Mouse (Mus musculus) liver (tissue): ENCODE data around the gene Trak2.
"Not testable (repeated sequence)": the region's sequence is repeated elsewhere in the genome, so short reads cannot be mapped to it uniquely, and the experiment has no call there.

Source experiments
- DNase-seq: peaks from one replicate; pipeline ENCODE4 v3.0.0-alpha.2; 2020; ENCODE audit warnings: mixed read lengths

The Trak2 gene

GRCm38 (mm10) chr1:58879291-58879690 lies 93.9 kb downstream of the Trak2 start:
- DNase-seq: not testable (repeated sequence)

- not testable (repeated sequence) for DNase-seq
These were observed 96.7 kb downstream of the Trak2 start for GRCm38 (mm10) chr1:58876500-58876899.

GRCm38 (mm10) chr1:58860586-58860985 lies 112.6 kb downstream of the Trak2 start:
- not testable (repeated sequence) for DNase-seq

DNA sequence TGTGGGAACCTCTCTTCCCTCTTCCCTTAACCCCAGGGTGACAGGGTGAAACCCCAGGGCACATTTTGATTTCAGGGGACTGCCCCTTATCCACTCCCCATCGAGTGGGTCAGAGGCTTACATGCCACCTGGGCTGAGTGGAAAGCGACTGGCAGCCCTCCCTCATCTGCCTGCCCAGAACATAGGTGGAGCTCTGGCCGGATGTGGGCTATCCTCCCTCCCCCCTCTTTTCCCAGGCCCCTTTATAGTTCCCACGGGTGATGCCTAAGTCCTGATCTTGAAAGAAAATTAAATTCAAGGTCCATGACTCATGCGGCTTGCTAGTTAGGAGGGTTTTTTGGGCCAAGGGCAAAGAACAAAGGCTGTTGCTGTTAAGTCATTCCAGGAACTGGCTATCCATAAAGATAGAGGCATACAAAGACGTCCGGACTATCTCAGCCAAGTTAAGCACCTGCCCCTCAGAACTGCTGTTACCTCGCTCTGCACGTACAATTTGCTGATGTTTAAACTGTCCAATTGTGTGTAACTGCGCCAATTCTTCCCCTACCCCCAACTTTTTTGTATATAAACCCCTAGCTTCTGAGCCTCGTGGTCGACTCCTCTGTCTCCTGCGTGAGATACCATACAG lies 113.4 kb downstream of the Trak2 start:
- DNase-seq: not testable (repeated sequence)

DNA sequence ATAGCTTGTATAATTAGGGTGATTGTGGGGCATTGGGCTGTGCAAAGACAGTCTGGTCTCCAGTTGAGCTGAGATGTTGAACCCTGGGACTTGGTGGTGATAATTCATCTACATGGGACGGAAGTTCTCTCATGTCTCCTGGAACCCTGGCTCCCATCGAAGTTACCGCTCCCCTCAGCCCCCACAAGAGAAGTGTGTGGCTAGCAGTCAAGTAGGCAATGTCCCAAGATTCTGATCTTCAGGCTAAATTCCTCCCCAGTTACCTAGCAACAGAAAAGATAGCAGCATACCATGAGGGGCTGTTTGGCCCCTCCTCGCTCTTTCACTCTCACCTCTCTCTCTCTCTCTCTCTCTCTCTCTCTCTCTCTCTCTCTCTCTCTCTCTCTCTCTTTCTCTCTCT lies 114.1 kb downstream of the Trak2 start:
- DNase-seq: not testable (repeated sequence)

- DNase-seq: not testable (repeated sequence)
These were observed 116.4 kb downstream of the Trak2 start for GRCm38 (mm10) chr1:58856811-58857210.
